Mouse (Mus musculus) cortical plate, adult 2 months (tissue): ENCODE data around the gene Plac9a.
"Not testable (repeated sequence)": the region's sequence is repeated elsewhere in the genome, so short reads cannot be mapped to it uniquely, and the experiment has no call there.

Experiments used
- CTCF ChIP-seq: fragments of 200-500 bp; IDR thresholded peaks from 2 replicates; pipeline ENCODE4 v1.5.1; 2011; ENCODE audit warnings: mild to moderate bottlenecking, control low read depth, low read length; ENCODE audit not compliant: insufficient read depth; ENCODE audit errors: extremely low read depth
- POLR2A ChIP-seq: fragments of 200-500 bp; IDR thresholded peaks from 2 replicates; pipeline ENCODE4 v1.6.1; 2011; ENCODE audit warnings: mild to moderate bottlenecking, low read length, control low read depth; ENCODE audit not compliant: insufficient read depth; ENCODE audit errors: extremely low read depth

GRCm38 (mm10) chr14:25895686-25896085 is 7.2 kb downstream of the Plac9a start:
- TF ChIP-seq CTCF, POLR2A: not testable (repeated sequence)
